Mouse (Mus musculus) lung, embryonic 15.5 days (tissue): ENCODE data around the gene Adcyap1r1. TPM values are rescaled to one million over a fixed set of nuclear protein-coding genes. Genes with fewer than 3 reads are reported as not detected.

ENCODE experiments used
- ATAC-seq: fragments of 200-750 bp; cut with Nextera tagmentation; 2 replicates; pipeline ENCODE4 v1.8.0; 2017; ENCODE audit warnings: moderate number of reproducible peaks, borderline replicate concordance; ENCODE audit not compliant: low FRiP score, low TSS enrichment; ENCODE audit errors: extremely low read depth
- H3K27ac ChIP-seq: fragments of 300-500 bp; sonication (generic); 2 replicates; pipeline ENCODE4 v1.5.1; 2015; ENCODE audit warnings: moderate library complexity, mild to moderate bottlenecking, inconsistent platforms
- H3K27me3 ChIP-seq: fragments of 300-500 bp; sonication (generic); 2 replicates; pipeline ENCODE4 v1.6.1; 2015; ENCODE audit warnings: inconsistent platforms
- H3K36me3 ChIP-seq: fragments of 300-500 bp; sonication (generic); 2 replicates; pipeline ENCODE4 v1.6.1; 2015; ENCODE audit warnings: inconsistent platforms
- H3K4me1 ChIP-seq: fragments of 300-500 bp; sonication (generic); 2 replicates; pipeline ENCODE4 v1.6.1; 2015; ENCODE audit warnings: inconsistent platforms
- H3K4me2 ChIP-seq: fragments of 300-500 bp; sonication (generic); 2 replicates; pipeline ENCODE4 v1.6.1; 2015; ENCODE audit warnings: inconsistent platforms, mild to moderate bottlenecking, moderate library complexity
- H3K4me3 ChIP-seq: fragments of 300-500 bp; sonication (generic); 2 replicates; pipeline ENCODE4 v1.5.1; 2015; ENCODE audit warnings: mild to moderate bottlenecking, inconsistent platforms
- H3K9ac ChIP-seq: fragments of 300-500 bp; sonication (generic); 2 replicates; pipeline ENCODE4 v1.6.1; 2015; ENCODE audit warnings: inconsistent platforms
- H3K9me3 ChIP-seq: fragments of 300-500 bp; sonication (generic); 2 replicates; pipeline ENCODE4 v1.6.1; 2016; ENCODE audit warnings: inconsistent platforms
- WGBS: fragments of 180-500 bp; shearing (Covaris S2); methylation state at CpG from one replicate; pipeline ENCODE4 v1.1.7; 2015; 5-methylcytosine and 5-hydroxymethylcytosine counted together
- microRNA-seq: library from miRNA; unstranded; fragments of <30 nt; microRNA quantifications from one replicate; pipeline ENCODE4, GENCODE M21; 2016
- polyA plus RNA-seq: library from polyadenylated mRNA; unstranded; fragments of >200 nt; fragmentation: Nextera tagmentation; extraction: Ambion mirVana; gene quantifications from 2 replicates; pipeline ENCODE4 v1.2.1, GENCODE M21; 2015

Gene Adcyap1r1
- polyA plus RNA-seq, 1 experiment from 2014 or later: 0.71 TPM

DNA sequence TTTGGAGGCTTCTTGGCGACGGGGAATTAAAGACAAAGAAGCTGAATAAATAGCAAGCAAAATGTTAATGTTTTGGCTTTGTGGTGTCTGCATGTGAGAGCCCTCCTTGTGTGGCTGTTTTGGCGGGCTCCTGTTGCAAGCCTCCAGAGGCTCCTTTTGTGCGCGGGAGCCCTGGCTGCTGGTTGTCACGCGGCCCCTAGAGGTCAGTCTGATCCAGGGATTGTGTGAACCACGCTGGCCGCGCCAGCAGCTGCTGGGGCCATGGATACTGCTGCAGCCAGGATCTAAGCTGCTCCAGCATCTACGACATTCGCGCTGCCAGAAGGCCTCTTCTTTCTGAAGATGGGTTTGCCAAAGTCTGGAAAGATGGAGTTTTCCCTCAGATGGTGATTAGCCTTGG is 99.1 kb downstream of the Adcyap1r1 start:
- no peak overlapping the region for H3K9ac ChIP-seq
- H3K36me3 ChIP-seq: no peaks in the 10 kb centered on the region
- H3K9me3 ChIP-seq: no peaks in the 10 kb centered on the region
- WGBS: 45% methylated on average over 13 of the region's 13 CpGs
- H3K4me1 ChIP-seq: no peaks in the 10 kb centered on the region
- no peak overlapping the region for H3K4me2 ChIP-seq
- no peaks in the 10 kb centered on the region for H3K27me3 ChIP-seq
- no peak overlapping the region for H3K27ac ChIP-seq
- ATAC-seq: no peak
- no peak overlapping the region for H3K4me3 ChIP-seq

Small RNA genes within 50 kb of the gene (microRNA-seq; reads per million reads assigned to microRNA genes)
- not detected for gene Gm44352

Other genes starting within 250 kb of the Adcyap1r1 start
- gene Mindy4, start 248.6 kb upstream of the Adcyap1r1 start, polyA plus RNA-seq: 16.1 and 16.4 TPM in 2 replicates
- gene Aqp1, start 115.5 kb upstream of the Adcyap1r1 start, polyA plus RNA-seq: 48.8 and 57.9 TPM in 2 replicates
- 0.09 and 0.10 TPM in 2 replicates for gene Ghrhr, start 75.7 kb upstream of the Adcyap1r1 start, polyA plus RNA-seq
- 0.09 and 0.29 TPM in 2 replicates for gene Neurod6, start 229.3 kb downstream of the Adcyap1r1 start, polyA plus RNA-seq